Mouse (Mus musculus) limb, embryonic 10.5 days (tissue): ENCODE data around the gene Fbxl13. TPM values are rescaled to one million over a fixed set of nuclear protein-coding genes. Genes with fewer than 3 reads are reported as not detected.

Experiments
- DNase-seq: peaks from one replicate; pipeline ENCODE4 v3.0.0-alpha.2; 2017; ENCODE audit warnings: low spot score
- H3K27ac ChIP-seq: fragments of 300-500 bp; sonication (generic); 2 replicates; pipeline ENCODE4 v1.5.1; 2016; ENCODE audit warnings: mild to moderate bottlenecking
- H3K27me3 ChIP-seq: fragments of 300-500 bp; sonication (generic); 2 replicates; pipeline ENCODE4 v1.6.1; 2016; ENCODE audit warnings: low read depth, mild to moderate bottlenecking; ENCODE audit not compliant: poor library complexity, severe bottlenecking
- H3K36me3 ChIP-seq: fragments of 300-500 bp; sonication (generic); 2 replicates; pipeline ENCODE4 v1.6.1; 2016; ENCODE audit warnings: mild to moderate bottlenecking, moderate library complexity
- H3K4me1 ChIP-seq: fragments of 300-500 bp; sonication (generic); 2 replicates; pipeline ENCODE4 v1.6.1; 2016
- H3K4me3 ChIP-seq: fragments of 300-500 bp; sonication (generic); 2 replicates; pipeline ENCODE4 v1.5.1; 2016; ENCODE audit warnings: mild to moderate bottlenecking, moderate library complexity
- H3K9me3 ChIP-seq: fragments of 300-500 bp; sonication (generic); replicated peaks from 2 replicates; pipeline ENCODE4 v1.6.1; 2016; ENCODE audit warnings: mild to moderate bottlenecking
- WGBS: fragments of 180-500 bp; shearing (Covaris S2); methylation state at CpG from one replicate; pipeline ENCODE4 v1.1.7; 2016; 5-methylcytosine and 5-hydroxymethylcytosine counted together
- polyA plus RNA-seq: library from polyadenylated mRNA; unstranded; fragments of >200 nt; fragmentation: Nextera tagmentation; extraction: Ambion mirVana; gene quantifications from 2 replicates; pipeline ENCODE4 v1.2.1, GENCODE M21; 2016

The Fbxl13 gene
- polyA plus RNA-seq, 1 experiment from 2014 or later, result 0.15 TPM

DNA sequence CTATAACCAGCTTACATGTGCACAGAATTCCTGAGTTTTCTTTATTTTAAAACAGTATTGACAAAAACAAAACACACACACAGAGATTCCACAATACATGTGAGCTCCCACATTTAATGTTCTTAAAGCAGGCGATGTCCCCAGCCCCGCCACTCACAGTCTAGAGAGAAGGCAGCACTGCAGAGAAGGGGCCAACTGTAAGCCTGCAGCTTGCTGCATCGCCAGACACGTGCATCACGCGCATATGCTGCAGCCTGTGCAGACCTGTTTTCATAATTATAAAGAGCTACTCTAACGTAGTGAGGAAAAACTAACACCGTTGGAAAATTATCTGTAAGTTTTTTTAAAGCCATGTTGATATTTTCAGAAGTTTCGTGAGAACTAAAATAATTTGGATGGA lies 28.3 kb upstream of the Fbxl13 start:
- 85% methylated on average over 9 of the region's 9 CpGs for WGBS
- no peaks in the 10 kb centered on the region for H3K27me3 ChIP-seq
- H3K27ac ChIP-seq, result peak overlapping the region; percentile 62; the same call in 1 of the 2 replicates
- H3K36me3 ChIP-seq, result peaks cover 16% of the 10 kb centered on the region
- H3K4me1 ChIP-seq, result peaks cover 20% of the 10 kb centered on the region
- no peak for DNase-seq
- no peaks in the 10 kb centered on the region for H3K9me3 ChIP-seq
- no peak overlapping the region for H3K4me3 ChIP-seq

DNA sequence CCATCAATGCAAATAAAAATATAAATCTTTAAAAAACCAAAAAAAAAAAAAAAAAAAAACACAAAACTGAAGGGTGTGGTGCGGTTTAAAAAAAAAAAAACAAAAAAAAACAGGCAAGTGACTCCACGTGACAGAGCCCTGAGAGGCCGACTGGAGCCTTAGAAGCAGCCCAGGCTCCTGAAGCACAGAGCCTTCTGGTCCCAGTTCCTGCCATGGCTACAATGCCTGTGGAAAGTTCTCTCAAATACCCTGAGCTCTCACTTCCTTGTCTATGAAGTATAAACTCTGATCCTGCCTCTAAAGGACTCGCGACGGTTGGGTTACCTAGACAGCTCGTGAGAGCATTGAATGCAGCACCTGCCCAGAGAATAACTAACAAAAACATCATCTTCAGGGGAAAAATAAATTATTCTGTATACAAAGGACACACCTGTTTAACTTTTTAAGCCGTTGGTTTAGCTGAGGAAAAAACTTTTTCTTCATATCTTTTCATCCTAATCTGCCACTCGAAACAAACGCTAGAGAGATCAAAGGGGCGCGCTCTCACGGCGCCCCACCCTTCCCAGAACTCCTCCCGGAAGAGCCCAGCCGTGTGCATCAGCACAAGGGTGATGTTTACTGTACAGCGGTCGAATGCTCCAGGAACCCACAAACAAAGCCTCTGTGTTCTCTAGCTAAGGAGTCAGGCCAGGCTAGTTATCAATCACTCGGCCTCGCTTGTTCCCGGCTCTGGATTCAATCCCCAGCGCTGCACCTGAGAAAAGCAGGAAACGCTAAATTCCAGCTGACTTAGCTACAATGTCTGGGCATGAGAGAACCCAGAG lies 27.6 kb upstream of the Fbxl13 start:
- Histone ChIP-seq H3K27ac (peak overlapping the region; percentile 75), H3K9me3 (no peaks in the 10 kb centered on the region), H3K4me3 (no peak overlapping the region), H3K27me3 (no peaks in the 10 kb centered on the region), H3K36me3 (peaks cover 16% of the 10 kb centered on the region), H3K4me1 (peaks cover 21% of the 10 kb centered on the region)
- WGBS, result 45% methylated on average over 23 of the region's 23 CpGs
- peak; percentile 58 for DNase-seq

GRCm38 (mm10) chr5:21669307-21669706 lies 23.9 kb upstream of the Fbxl13 start:
- Histone ChIP-seq H3K4me3 (no peak overlapping the region), H3K27ac (no peak overlapping the region), H3K4me1 (peaks cover 24% of the 10 kb centered on the region), H3K36me3 (peaks cover under 1% of the 10 kb centered on the region), H3K27me3 (no peaks in the 10 kb centered on the region), H3K9me3 (no peaks in the 10 kb centered on the region)
- 91% methylated on average over 2 of the region's 2 CpGs for WGBS
- DNase-seq, result no peak

- Histone ChIP-seq H3K9me3 (no peaks in the 10 kb centered on the region), H3K4me3 (no peak overlapping the region), H3K36me3 (peaks cover 19% of the 10 kb centered on the region), H3K27ac (peak overlapping the region; percentile 67; the same call in 1 of the 2 replicates), H3K4me1 (peaks cover 12% of the 10 kb centered on the region), H3K27me3 (no peaks in the 10 kb centered on the region)
- WGBS, result 56% methylated on average over 8 of the region's 8 CpGs
- DNase-seq, result no peak
These were observed 22.0 kb upstream of the Fbxl13 start for GRCm38 (mm10) chr5:21667191-21668137.

- Histone ChIP-seq H3K4me1 (peaks cover 12% of the 10 kb centered on the region), H3K36me3 (peaks cover 60% of the 10 kb centered on the region), H3K9me3 (no peaks in the 10 kb centered on the region), H3K4me3 (no peak overlapping the region), H3K27ac (no peak overlapping the region), H3K27me3 (no peaks in the 10 kb centered on the region)
- WGBS, result 94% methylated on average over 11 of the region's 11 CpGs
- no peak for DNase-seq
These were observed 17.6 kb upstream of the Fbxl13 start for GRCm38 (mm10) chr5:21663081-21663480.

DNA sequence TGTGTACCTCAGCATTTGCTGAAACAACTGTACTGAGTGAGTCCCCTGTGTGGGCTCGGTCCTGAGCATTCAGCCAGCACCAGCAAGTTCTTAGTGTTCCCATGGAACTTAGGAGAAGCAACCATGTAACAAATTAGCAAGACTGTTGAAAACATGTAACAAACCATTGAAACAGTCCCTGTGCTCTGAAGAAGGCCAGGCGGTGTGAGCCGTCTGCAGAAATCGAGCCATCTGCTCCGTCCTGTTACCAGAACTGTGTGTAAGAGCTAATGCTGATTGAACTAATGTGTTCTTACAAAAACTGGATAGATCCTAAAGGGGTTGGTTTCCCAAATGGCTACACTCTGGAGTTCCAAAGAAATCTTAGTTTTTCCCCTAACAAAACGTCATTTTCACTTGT lies 15.4 kb upstream of the Fbxl13 start:
- 93% methylated on average over 6 of the region's 6 CpGs for WGBS
- no peak overlapping the region for H3K27ac ChIP-seq
- peaks cover 77% of the 10 kb centered on the region for H3K36me3 ChIP-seq
- no peak for DNase-seq
- no peak overlapping the region for H3K4me3 ChIP-seq
- H3K4me1 ChIP-seq, result no peaks in the 10 kb centered on the region
- no peaks in the 10 kb centered on the region for H3K27me3 ChIP-seq
- H3K9me3 ChIP-seq, result no peaks in the 10 kb centered on the region

DNA sequence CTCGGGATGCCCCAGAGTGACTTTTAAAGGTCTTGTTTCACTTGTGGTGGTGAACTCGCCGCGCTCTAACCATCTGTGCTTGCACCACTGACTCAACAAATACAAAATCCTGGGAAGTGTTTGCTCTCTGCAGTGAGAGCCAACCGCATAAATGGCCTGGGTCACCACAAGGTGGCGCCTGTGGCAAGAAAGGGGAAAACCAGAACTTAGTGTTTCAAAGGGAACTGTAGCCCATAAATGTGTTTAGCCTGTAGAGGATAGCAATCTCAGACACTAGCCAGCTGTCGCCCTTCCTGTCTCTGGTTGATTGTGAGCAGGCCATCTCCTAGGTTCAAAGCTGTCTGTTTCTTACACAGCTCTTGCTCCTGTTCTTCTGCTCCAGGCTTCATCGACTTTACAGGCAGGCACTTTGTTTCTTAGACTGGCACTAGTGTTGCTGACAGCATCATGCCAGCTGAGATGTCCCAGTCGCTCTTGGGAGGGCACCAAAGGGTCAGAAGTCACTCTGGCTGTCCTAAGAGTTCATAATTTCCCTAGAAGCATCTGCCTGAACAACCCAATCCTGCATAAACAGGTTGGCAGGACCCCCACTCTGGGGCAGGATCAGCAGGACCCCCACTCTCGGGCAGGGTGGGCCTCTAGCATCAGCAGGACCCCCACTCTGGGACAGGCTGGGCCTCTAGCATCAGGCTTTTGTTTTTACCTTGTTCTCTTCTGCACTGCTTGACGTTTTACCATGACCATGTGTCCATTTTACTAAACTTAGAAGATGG lies 13.4 kb upstream of the Fbxl13 start:
- Histone ChIP-seq H3K9me3 (no peaks in the 10 kb centered on the region), H3K27me3 (no peaks in the 10 kb centered on the region), H3K4me3 (no peak overlapping the region), H3K36me3 (peaks cover 85% of the 10 kb centered on the region), H3K4me1 (no peaks in the 10 kb centered on the region), H3K27ac (no peak overlapping the region)
- WGBS, result 49% methylated on average over 11 of the region's 11 CpGs
- DNase-seq, result peak; percentile 79

GRCm38 (mm10) chr5:21658038-21658437 lies 12.6 kb upstream of the Fbxl13 start:
- Histone ChIP-seq H3K36me3 (peaks cover 85% of the 10 kb centered on the region), H3K27ac (no peak overlapping the region), H3K4me3 (no peak overlapping the region), H3K4me1 (no peaks in the 10 kb centered on the region), H3K9me3 (no peaks in the 10 kb centered on the region), H3K27me3 (no peaks in the 10 kb centered on the region)
- no peak for DNase-seq
- 91% methylated on average over 6 of the region's 6 CpGs for WGBS

DNA sequence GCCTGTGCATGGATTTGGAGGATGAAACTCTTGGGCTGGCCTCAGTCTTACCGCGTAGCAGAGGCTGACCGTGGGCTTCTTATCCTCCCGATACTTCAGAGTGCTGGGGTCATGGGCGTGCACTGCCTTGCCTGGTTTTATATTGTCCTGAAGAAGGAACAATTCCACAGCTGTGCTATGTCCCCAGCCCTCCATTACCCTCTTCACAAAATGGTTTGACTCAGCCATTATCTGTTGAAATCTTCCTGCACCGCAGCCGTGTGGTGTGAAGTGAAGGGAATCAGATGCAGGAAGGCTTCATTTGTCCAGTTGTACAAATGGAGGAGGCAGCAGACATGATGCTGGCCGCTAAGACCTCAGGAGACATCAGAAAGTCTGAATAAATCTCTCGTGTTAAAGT lies 11.5 kb upstream of the Fbxl13 start:
- WGBS, result 92% methylated on average over 9 of the region's 9 CpGs
- Histone ChIP-seq H3K4me3 (no peak overlapping the region), H3K9me3 (no peaks in the 10 kb centered on the region), H3K36me3 (peaks cover 85% of the 10 kb centered on the region), H3K27ac (no peak overlapping the region), H3K27me3 (no peaks in the 10 kb centered on the region), H3K4me1 (no peaks in the 10 kb centered on the region)
- DNase-seq, result no peak

GRCm38 (mm10) chr5:21651885-21652612 lies 6.6 kb upstream of the Fbxl13 start:
- H3K36me3 ChIP-seq, result peaks cover 82% of the 10 kb centered on the region
- no peak overlapping the region for H3K4me3 ChIP-seq
- DNase-seq, result no peak
- no peaks in the 10 kb centered on the region for H3K9me3 ChIP-seq
- no peaks in the 10 kb centered on the region for H3K27me3 ChIP-seq
- no peak overlapping the region for H3K27ac ChIP-seq
- peaks cover 4% of the 10 kb centered on the region for H3K4me1 ChIP-seq
- WGBS, result 85% methylated on average over 7 of the region's 7 CpGs

GRCm38 (mm10) chr5:21650736-21651135 lies 5.3 kb upstream of the Fbxl13 start:
- Histone ChIP-seq H3K4me3 (no peak overlapping the region), H3K4me1 (peaks cover 11% of the 10 kb centered on the region), H3K27me3 (no peaks in the 10 kb centered on the region), H3K27ac (no peak overlapping the region), H3K36me3 (peaks cover 75% of the 10 kb centered on the region), H3K9me3 (no peaks in the 10 kb centered on the region)
- WGBS, result 84% methylated on average over 2 of the region's 2 CpGs
- no peak for DNase-seq

DNA sequence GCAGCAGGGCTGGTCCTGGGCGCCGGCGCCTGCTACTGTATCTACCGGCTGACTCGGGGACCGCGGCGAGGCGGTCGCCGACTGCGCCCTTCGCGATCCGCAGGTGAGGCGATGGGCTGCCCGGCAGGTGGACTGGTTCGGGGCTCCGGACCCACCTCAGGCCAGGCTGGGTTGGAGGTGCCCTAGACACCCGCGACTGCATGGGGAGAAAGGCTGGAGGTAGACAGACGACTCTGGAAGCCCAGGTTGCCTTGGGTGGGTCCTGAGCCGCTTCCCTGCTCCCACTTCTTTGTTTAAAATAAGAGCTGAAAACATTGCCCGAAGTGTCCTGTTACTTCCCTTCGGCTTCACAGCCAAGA lies 678 bp upstream of the Fbxl13 start:
- Histone ChIP-seq H3K27me3 (no peaks in the 10 kb centered on the region), H3K4me1 (peaks cover 17% of the 10 kb centered on the region), H3K4me3 (peak overlapping the region; percentile 85), H3K9me3 (no peaks in the 10 kb centered on the region), H3K36me3 (peaks cover 35% of the 10 kb centered on the region), H3K27ac (peak overlapping the region; percentile 92)
- under 1% methylated on average over 25 of the region's 25 CpGs for WGBS
- DNase-seq, result no peak
